Mouse (Mus musculus) mature B cell (primary cell): ENCODE results near the gene Sgip1.

Experiments used
- in situ Hi-C: fragments of 300-500 bp; cut with MboI; formaldehyde crosslinking; loops from 2 replicates; pipeline ENCODE4 v1.14.3; 2019

Gene Sgip1

DNA sequence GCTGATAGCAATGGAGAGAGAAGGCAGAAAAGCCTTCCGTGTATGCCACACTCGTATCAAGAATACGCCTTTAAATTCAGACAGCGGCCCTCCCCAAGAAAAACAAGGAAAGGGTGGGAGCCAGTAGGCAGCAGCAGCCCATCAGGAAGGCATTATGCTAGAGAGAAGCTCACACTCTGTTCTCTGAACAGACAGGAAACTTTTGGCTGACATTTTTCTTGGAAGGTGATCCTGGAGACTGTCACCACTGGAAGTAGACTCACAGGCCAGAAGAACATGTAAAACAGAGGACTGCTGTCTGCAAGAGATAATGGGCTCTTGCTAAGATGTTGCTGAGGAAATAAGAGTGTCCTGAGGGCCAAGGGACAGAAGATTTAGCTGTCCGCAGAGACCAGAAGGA lies 158.6 kb downstream of the Sgip1 start:
- in situ Hi-C loops = no loop called here

DNA sequence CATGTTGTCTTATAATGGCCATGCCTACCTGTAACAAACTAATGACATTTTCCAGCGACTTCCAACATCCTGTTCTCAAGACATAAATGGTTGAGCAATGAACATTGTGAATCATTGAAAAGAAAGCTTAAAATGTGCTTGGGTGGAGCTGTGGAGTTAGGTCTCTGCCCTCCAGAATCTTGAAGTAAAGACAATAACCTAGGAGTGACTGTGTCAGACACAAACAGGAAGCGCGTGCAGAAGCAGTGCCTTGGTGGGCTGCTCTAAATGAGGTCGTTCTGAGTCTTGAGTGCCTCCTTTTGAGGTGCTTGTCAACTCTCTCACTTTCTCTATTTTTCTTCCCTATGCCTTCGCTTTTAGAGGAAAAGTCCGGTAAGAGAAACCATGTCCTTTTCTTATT lies 159.1 kb downstream of the Sgip1 start:
- in situ Hi-C loops = no loop called here

DNA sequence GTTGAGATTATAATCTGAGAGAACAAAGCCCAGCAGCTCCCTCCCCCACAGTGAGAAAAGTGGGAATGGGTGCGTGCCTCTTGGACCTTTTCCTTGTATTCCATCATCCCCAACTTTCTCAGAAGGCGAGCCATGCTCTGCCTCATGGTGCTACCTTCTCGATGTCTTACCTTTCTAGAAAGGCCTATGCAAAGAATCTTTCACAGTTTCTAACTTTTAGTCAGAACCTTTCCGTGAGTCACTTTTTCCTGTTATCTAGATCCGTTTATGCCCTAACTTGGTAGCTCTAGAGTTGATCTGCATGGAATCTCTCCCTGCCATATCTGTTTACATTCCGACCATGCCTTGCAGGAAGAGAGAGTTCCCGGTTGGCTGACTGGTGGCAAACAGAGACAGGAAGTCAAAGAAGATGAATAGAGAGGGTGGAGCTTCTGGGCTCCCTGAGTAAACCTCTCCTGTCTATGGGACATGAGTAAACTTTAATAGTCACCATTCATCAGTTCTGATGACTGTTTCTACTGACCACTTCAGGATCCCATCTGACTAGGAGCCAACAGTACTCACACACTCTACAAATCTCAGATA lies 166.8 kb downstream of the Sgip1 start:
- in situ Hi-C loops = no loop called here

- in situ Hi-C loops = no loop called here
These were observed 169.1 kb downstream of the Sgip1 start for GRCm38 (mm10) chr4:102910191-102910590.

DNA sequence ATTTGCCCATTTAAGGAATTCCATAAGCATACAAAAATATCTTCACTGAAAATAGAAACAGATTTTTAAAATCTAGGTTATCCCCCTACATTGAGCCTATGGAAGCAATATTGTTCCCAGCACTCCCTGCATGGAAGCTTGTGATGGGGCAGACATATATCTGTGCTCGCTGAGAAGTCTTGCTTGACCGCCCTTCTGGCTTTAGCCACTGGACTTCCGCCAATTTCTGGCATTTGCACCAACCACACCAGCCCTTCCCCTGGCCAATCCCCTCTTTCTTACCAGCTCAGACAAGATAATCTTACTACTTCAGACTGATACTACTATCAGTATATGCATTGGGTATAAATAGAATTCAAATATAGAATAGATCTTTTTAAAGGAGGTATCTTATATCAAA lies 172.1 kb downstream of the Sgip1 start:
- in situ Hi-C loops = no loop called here

GRCm38 (mm10) chr4:102913700-102914327 lies 172.7 kb downstream of the Sgip1 start:
- in situ Hi-C loops = no loop called here

GRCm38 (mm10) chr4:102918191-102918590 lies 177.1 kb downstream of the Sgip1 start:
- in situ Hi-C loops = no loop called here

GRCm38 (mm10) chr4:102929491-102929890 lies 188.4 kb downstream of the Sgip1 start:
- in situ Hi-C loops = no loop called here

GRCm38 (mm10) chr4:102930679-102931078 lies 189.6 kb downstream of the Sgip1 start:
- in situ Hi-C loops = no loop called here

GRCm38 (mm10) chr4:102940266-102940665 lies 199.2 kb downstream of the Sgip1 start:
- in situ Hi-C loops = no loop called here

DNA sequence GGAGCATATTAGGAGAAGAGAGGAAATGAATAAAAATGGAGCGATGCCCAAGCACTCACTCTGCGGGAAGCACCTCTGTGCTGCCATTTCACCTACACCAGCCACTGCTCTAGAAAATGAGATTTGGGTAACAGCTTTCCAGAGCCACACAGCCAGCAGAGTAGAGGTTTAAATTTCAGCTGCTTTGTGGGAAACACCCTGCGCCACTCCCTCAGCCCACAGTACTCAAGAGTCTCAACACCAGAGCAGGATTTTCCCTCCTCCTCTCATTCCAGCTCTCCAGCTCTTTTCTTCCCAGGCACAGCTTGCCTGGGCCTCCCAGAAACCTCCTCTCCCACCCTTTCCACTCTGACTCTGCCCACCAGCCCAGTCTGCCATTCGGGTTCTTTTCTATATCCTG lies 199.6 kb downstream of the Sgip1 start:
- in situ Hi-C loops = no loop called here

- in situ Hi-C loops = no loop called here
These were observed 203.2 kb downstream of the Sgip1 start for GRCm38 (mm10) chr4:102944325-102944724.

DNA sequence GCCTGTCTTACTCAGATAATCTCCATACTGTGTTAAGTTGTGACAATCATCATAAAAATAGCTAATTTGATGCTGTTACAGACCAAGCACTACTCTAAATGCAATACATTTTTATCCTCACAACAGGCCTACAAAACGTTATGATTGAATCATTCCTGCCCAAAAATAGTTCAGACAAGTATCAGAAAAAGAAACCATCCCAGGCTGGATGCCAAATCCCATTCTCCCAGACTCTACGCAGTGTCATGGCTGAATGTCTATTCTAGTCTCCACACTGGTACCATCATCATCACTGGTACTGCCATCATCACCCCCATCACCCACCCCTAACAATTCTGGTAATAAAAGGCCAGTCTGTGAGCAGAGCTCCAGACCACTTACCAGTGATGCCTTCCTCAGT lies 211.4 kb downstream of the Sgip1 start:
- in situ Hi-C loops = no loop called here

DNA sequence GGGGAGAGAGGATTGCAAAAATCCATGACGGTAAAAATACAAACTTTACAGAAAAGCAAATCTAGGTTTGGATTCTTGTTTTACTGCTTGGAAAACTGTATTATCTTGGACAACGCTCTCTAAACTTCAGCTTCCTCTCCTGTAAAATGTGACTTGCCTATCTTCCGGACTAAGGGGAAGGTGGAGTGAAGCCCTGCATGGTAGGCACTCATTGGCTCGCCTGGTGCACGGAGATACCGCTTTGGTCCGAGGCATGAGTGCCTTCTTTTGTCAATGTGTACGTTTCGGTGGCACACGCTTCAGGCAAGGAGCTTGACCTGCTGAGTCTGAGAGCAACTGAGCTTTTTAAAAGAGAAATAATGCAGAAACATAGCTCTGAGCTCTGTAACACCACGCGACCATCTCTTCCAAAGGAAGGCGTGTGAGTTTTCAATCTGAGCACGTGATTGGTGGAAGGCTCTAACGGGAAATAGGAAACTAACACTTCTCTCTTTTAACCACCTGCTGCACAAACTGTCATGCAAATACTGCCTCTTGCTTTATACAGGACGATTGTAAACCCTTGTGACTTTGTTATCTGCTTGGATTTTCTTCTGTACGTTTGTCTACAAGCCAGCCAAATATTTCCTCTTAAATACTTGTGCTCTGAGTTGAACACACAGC lies 214.3 kb downstream of the Sgip1 start:
- in situ Hi-C loops = no loop called here

- in situ Hi-C loops = no loop called here
These were observed 218.3 kb downstream of the Sgip1 start for GRCm38 (mm10) chr4:102959409-102959808.

- in situ Hi-C loops = no loop called here
These were observed 223.1 kb downstream of the Sgip1 start for GRCm38 (mm10) chr4:102964174-102964573.

DNA sequence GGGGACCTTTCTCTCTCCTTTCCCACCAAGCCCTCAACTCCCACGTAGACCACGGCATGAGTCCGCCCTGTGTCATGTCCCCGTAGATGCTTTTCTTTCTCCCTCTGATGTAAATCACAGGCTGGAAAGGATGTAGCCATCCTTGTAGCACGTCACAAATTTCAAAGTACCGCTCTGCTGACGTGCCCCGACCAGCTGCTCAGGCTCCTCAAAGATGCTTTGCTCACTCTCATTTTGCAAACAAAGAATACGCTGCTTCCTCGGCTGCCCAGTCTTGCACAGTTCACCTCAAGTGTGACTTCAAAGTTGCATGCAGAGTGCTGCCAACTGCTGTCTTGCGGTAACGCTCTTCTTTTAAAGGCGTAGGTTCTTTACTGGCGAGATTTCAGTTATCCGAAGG lies 226.7 kb downstream of the Sgip1 start:
- in situ Hi-C loops = no loop called here

DNA sequence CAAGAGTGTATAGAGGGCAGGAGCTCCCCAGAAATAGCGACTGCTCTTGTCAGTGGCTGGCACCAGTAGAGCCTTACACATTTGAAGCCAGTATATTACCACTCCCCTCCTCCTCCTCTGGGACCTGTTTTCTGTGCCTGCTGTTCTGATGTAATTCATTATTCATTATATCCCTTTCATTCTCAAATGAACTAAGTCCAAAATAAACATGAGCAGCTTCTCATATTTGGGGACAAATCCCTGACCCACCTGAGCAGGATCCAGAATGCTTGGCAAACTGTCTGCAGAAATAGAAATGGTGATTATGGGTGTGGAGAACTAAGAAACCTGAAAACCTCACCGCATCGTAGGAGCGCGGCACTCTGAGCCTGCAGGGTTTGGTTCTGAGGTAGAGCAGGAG lies 228.5 kb downstream of the Sgip1 start:
- in situ Hi-C loops = no loop called here

DNA sequence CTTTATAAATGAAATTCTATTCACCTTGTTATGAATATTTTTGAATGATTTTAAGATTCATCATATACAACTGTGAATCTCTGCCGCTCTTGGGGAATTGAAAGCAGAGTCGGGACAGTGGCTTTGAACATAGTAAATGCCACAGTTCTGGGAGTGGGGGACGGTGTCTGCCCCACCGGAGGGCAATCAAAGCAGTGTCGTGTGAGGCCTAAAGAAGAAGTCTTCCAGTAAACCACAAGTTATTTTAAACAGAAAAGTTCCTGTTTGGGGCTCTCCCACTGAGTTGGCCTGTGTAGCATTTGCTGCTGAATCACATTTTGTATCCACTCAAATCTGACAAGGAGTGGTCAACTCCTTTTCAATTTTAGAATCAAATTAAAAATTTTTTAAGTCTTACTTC lies 230.1 kb downstream of the Sgip1 start:
- in situ Hi-C loops = no loop called here

DNA sequence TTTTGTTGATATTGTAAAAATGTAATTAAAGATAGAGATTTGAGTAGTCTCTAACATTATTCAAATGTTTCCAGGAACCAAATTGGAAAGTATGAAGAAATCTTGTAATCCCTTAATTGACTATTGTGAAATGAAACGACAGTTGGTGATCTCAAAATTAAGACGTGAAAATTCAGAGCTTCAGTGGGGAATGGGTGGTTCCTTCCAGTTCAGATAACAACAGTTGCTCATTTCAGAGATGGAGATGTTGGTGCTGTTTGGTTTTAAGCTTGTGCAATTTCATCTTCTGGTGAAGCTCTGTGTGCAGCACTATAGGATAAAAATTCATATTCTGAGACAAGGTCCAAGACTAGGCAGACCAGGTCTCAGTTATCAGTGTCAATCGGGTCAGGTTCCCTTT lies 231.0 kb downstream of the Sgip1 start:
- in situ Hi-C loops = no loop called here

DNA sequence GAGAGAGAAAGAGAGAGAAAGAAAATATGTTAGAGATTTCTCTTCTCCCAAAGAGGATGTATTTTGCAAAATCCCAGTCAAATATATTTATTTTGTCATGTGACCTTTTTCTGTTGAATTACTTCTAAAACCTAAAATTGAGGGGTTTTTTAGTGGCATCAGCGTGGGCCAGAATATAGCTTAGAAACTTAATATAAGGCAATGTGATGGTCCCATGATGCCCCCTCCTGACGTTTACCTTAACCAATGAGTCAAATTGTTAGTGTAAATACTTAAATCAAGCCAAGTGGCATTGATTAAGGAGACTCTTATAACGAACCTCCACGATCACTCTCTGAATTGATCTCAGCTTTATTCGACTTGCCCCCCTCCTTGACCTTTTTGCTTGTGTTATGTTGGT lies 233.1 kb downstream of the Sgip1 start:
- in situ Hi-C loops = no loop called here

DNA sequence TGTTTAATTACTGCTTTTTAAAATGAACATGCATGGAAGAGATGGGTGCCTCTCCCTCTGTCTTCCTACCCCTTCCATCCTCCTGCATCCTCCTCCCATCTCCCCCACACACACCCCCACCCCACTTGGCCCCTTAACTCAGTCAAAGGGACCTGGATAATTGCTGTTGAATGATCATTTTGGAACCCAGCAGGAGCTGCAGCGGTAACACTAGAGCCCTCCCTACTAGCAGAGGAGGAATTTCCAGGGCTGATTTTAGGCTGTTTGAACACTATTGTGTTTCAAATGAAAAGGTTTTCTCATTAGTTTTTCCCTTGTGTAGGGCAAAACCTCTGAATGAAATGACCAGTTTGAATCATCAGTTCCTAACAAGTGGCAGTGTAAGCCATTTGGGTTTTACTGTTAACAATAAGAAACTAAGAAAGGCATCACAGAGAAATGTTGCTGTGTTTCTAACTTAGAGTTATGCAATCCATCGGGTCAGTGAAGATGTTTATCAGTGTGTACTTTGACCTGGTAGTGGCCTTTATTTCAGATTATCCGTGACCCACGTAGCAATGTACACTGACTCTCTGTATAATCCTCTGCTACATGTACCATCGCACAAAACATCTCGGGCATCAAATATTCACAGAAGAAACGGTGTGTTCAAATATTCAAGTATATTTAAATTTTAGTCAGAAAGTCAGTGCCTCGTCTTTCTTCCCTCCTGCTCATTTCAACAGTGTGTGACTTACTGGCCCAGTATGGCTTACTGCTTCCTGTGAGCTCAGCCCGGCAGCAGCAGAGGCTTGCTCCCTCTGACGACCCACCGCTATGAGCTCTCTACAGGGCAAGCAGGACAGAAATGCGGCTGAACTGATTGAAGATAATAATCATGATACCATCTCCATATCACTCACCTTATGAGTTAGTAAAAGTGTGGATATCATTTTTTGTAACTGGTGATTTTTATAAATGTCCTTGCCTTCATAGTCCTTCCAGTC lies 235.5 kb downstream of the Sgip1 start:
- in situ Hi-C loops = loop anchor here (25.0 kb wide), 1 partner anchor 489 kb away; no protein-coding TSS in a partner anchor
